Mouse (Mus musculus) kidney, adult 2 months (tissue): Measurements from ENCODE around the gene Smdt1.
A peak's percentile ranks its signal among the peaks of the same experiment; 100 is the strongest.

Experiments used
- CTCF ChIP-seq: fragments of 200-500 bp; conservative IDR thresholded peaks from 2 replicates; pipeline ENCODE4 v1.5.1; 2011; ENCODE audit warnings: low read depth, mild to moderate bottlenecking, control low read depth, low read length, moderate library complexity, mixed read lengths; ENCODE audit not compliant: insufficient read depth, insufficient read length
- POLR2A ChIP-seq: fragments of 200-500 bp; IDR thresholded peaks from one replicate; pipeline ENCODE4 v1.6.1; 2011; ENCODE audit warnings: low read depth, low read length, control low read depth

DNA sequence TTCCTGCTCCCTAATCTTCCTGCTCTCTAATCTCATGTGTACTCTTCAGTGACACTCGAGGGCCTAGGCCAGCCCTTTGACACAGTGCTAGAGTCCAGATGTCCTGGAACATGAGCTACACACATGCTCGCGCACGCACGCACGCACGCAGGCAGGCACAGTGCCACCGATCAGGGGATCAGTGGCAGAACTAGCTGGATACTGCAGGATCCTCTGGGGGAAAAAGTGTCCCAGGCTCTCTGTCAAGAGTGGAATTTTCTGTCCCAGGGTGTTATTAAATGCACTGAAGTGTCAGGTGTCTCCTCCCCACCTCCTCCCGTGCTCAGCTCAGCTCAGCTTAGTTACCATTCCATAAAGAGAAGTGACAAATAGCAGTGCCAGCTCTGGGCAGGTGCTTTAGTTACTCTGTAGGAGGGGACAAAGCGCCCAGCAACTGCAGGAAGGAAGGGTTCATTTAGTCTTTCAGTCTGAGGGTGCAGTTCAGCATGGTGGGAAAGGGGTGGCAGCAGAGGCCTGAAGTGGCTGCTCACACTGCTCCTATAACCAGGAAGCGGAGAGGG is 22.8 kb downstream of the Smdt1 start:
- TF ChIP-seq POLR2A = no peak
- TF ChIP-seq CTCF = peak; percentile 66
